Mouse (Mus musculus): ENCODE data around the gene Mad1l1.

DNA sequence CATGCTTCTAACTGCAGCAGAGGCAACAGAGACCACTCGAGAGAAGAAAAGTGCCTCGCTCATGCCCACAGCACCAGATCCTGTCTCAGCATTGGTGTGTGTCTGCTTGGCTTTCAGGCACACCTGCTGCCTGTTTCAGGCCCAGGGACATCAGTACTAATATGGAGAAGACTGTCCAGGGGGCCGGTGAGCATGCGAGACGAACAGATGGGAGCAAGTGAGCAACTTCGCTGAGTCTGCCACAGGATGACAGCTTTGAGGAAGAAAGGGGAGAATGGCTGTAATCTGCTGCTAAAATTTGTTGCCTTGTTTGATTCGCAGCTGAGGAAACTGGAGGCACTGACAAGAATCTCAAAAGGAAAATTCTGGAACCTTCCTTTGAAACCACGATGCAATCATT is 227.9 kb downstream of the Mad1l1 start:
- no peak for TF ChIP-seq POLR2A (IDR thresholded peaks at IDR 0.05; ENCODE audit: borderline replicate concordance, control insufficient read depth, low read depth, low read length)
- TF ChIP-seq CTCF (IDR thresholded peaks at IDR 0.05; ENCODE audit: control insufficient read depth, insufficient read depth, low read length): no peak

Measured in bone marrow, adult 2 months (tissue).